Mouse (Mus musculus) intestine, embryonic 14.5 days (tissue): ENCODE data around the gene Cpne1. TPM values are rescaled to one million over a fixed set of nuclear protein-coding genes. Genes with fewer than 3 reads are reported as not detected.
A peak's percentile ranks its signal among the peaks of the same experiment; 100 is the strongest.

ENCODE experiments used
- ATAC-seq: fragments of 200-750 bp; cut with Nextera tagmentation; replicated peaks from 2 replicates; pipeline ENCODE4 v1.8.0; 2017; ENCODE audit warnings: low read depth, moderate number of reproducible peaks, moderate TSS enrichment, moderate library complexity; ENCODE audit not compliant: low FRiP score, low TSS enrichment
- DNase-seq: peaks from one replicate; pipeline ENCODE4 v3.0.0-alpha.2; 2018; ENCODE audit warnings: low spot score
- H3K27ac ChIP-seq: fragments of 300-500 bp; sonication (generic); 2 replicates; pipeline ENCODE4 v1.5.1; 2014; ENCODE audit warnings: low read depth, mild to moderate bottlenecking, control low read depth
- H3K27me3 ChIP-seq: fragments of 300-500 bp; sonication (generic); replicated peaks from 2 replicates; pipeline ENCODE4 v1.6.1; 2014; ENCODE audit warnings: low read length, control low read depth; ENCODE audit not compliant: control insufficient read depth, insufficient read depth
- H3K36me3 ChIP-seq: fragments of 300-500 bp; sonication (generic); 2 replicates; pipeline ENCODE4 v1.6.1; 2014; ENCODE audit warnings: low read length, control low read depth; ENCODE audit not compliant: control insufficient read depth, insufficient read depth
- H3K4me1 ChIP-seq: fragments of 300-500 bp; sonication (generic); replicated peaks from 2 replicates; pipeline ENCODE4 v1.6.1; 2014; ENCODE audit warnings: low read length, control low read depth, mixed read lengths; ENCODE audit not compliant: control insufficient read depth, insufficient read depth
- H3K4me2 ChIP-seq: fragments of 300-500 bp; sonication (generic); 2 replicates; pipeline ENCODE4 v1.6.1; 2014; ENCODE audit warnings: low read length
- H3K4me3 ChIP-seq: fragments of 300-500 bp; sonication (generic); 2 replicates; pipeline ENCODE4 v1.5.1; 2014; ENCODE audit warnings: low read depth, low read length, control low read depth, mixed read lengths
- H3K9ac ChIP-seq: fragments of 300-500 bp; sonication (generic); 2 replicates; pipeline ENCODE4 v1.6.1; 2014; ENCODE audit warnings: mild to moderate bottlenecking, low read length
- H3K9me3 ChIP-seq: fragments of 300-500 bp; sonication (generic); 2 replicates; pipeline ENCODE4 v1.6.1; 2016; ENCODE audit warnings: low read length, control low read depth; ENCODE audit not compliant: control insufficient read depth
- WGBS: fragments of 180-500 bp; shearing (Covaris S2); extraction: QIAGEN DNeasy Blood & Tissue Kit; methylation state at CpG from one replicate; pipeline ENCODE4 v1.1.7; 2014; 5-methylcytosine and 5-hydroxymethylcytosine counted together
- polyA plus RNA-seq: library from polyadenylated mRNA; unstranded; fragments of >200 nt; fragmentation: Nextera tagmentation; extraction: Ambion mirVana; gene quantifications from 2 replicates; pipeline ENCODE4 v1.2.1, GENCODE M21; 2014

Gene Cpne1
- polyA plus RNA-seq = 46.2 and 50.3 TPM in 2 replicates

DNA sequence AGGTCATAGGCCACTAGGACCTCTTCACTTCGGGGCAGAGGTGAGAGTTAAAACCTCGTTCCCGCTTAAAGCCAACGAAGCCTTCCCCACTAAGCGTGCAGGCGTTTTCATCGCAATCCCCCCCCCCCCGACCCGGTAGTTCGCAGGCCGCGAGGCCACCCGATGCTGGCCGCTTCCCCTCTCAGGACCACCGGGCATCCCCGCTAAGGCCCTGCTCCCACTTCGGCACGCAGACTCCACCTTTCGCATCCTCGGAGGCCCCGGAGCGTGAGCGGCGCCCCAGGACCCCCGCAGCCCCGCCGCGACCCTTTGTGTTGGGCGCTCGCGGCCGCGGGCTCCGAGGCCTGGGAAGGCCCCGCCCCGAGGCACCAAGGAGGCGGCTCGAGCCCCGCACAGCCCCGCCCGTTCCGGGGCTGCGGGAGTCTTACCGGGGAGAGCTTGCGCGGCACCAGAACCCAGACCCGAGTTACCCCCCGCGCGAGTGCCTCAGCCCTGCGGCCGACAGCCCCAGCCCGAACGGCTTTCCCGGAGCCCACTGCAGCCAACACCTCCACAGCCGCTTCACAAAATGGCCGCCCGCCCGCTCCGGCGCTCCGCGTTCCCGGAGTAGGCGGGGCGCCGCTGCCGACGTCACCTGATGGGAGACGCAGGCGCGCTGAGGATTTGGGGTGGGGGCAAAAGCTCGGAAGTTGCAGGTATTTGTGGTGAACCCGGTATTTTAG, at the start of gene Cpne1, which contains the start of gene Rbm12:
Cpne1 (minus strand) TSS at position 608 of the 722 bp plus-strand sequence.
Rbm12 (minus strand) TSS at position 621 of the 722 bp plus-strand sequence.
- H3K9me3 ChIP-seq = no peaks in the 10 kb centered on the region
- H3K9ac ChIP-seq = peak within 1 kb of the TSS; percentile 97
- ATAC-seq (peak; percentile 94), DNase-seq (peak; percentile 98)
- no peaks in the 10 kb centered on the region for H3K27me3 ChIP-seq
- H3K4me1 ChIP-seq = peaks cover 9% of the 10 kb centered on the region
- H3K4me2 ChIP-seq = peak within 1 kb of the TSS; percentile 83
- H3K36me3 ChIP-seq = peaks cover 5% of the 10 kb centered on the region
- H3K4me3 ChIP-seq = peak within 1 kb of the TSS; percentile 97
- peak within 1 kb of the TSS; percentile 92 for H3K27ac ChIP-seq
- WGBS = under 1% methylated on average over 62 of the region's 74 CpGs

DNA sequence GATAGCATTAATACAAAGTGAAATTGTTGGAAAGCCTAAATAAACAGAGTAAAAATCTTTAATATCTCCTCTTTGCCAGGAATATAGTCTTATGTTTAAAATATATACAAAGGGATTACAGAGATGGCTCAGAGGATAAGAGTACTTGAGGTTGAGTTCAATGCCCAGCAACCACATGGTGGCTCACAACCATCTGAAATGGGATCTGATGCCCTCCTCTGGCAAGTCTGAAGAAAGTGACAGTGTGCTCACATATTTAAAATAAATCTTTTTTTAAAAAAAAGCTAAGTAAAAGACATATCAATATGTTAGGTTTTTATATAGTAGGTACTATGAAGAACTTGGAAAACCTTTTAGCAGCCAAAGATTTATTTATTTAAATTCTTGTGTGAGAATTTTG, 39.8 kb upstream of the Cpne1 start:
- Histone ChIP-seq H3K4me2 (no peak overlapping the region), H3K9ac (no peak overlapping the region), H3K27me3 (no peaks in the 10 kb centered on the region), H3K9me3 (no peaks in the 10 kb centered on the region), H3K4me3 (no peak overlapping the region), H3K27ac (no peak overlapping the region), H3K4me1 (no peaks in the 10 kb centered on the region), H3K36me3 (peaks cover 91% of the 10 kb centered on the region)
- no peak for ATAC-seq
- no peak for DNase-seq

DNA sequence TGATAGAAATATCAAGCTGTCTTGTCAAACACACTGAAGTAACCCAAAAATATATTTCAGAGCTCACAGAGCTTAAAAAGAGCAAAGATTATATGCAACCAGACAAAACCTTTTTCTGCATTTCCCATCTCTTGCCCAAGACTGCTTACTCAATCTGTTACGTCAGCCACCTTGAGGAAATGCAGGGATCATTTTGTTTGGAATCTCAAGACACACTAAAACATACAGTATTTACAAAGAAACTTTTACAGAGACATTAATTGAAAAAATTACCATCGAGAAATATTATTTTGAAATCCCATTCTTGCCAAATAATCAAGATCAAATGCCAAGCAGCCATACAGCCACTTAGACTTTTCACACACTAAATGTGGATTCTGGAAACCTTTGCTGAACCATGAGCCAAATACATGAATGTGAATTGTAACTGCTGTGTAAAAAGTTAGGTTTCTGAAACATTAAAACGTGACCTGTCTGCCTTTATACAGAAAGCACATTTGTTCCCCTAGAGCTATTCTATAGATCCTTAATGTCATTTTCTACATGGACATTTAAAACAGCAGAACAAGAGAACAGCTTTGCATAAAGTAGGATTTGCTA, 35.7 kb upstream of the Cpne1 start:
- Histone ChIP-seq H3K4me3 (no peak overlapping the region), H3K9me3 (no peaks in the 10 kb centered on the region), H3K9ac (no peak overlapping the region), H3K4me2 (no peak overlapping the region), H3K36me3 (peaks cover 63% of the 10 kb centered on the region), H3K4me1 (peaks cover 5% of the 10 kb centered on the region; the same call in 1 of the 2 replicates), H3K27ac (no peak overlapping the region), H3K27me3 (no peaks in the 10 kb centered on the region)
- WGBS = 81% methylated on average over 3 of the region's 3 CpGs
- ATAC-seq (no peak), DNase-seq (no peak)

DNA sequence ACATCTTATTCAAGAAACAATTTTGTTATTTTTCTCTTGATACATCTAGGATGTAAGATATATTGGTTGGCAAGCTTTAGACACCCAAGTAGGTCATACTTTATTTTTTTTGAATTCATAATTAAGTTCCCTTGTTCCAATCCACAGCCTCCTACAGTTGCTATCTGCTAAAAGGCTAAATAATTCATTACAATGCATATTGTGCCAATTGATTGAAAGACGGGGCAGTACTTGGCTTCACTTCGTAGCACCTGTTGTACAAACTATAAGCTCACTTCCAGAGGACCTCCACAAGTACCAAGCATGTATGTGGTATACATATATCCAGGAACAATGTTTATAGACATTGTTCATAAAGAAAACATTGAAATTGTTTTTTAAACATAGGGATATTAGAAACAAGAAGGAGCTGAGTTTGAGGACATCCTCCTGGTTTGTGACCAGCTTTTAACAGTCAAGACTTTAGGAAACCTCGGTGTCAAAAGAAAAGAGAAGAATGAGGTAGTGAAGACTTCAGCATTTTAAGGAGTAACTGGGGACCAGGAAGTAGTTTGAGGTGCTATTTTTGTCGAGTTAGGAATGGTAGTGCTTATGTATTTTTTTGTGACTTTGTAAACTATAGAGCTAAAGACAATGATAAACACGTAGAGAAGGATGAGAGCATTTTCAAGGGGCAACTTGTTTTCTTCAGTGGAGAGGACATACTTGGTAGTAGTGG, 34.7 kb upstream of the Cpne1 start:
- no peak overlapping the region for H3K27ac ChIP-seq
- WGBS = 69% methylated on average over 5 of the region's 5 CpGs
- no peak overlapping the region for H3K9ac ChIP-seq
- H3K36me3 ChIP-seq = peaks cover 54% of the 10 kb centered on the region
- H3K9me3 ChIP-seq = no peaks in the 10 kb centered on the region
- no peak for ATAC-seq
- no peak overlapping the region for H3K4me3 ChIP-seq
- H3K4me1 ChIP-seq = peaks cover 5% of the 10 kb centered on the region; the same call in 1 of the 2 replicates
- H3K27me3 ChIP-seq = no peaks in the 10 kb centered on the region
- H3K4me2 ChIP-seq = no peak overlapping the region
- DNase-seq = no peak

DNA sequence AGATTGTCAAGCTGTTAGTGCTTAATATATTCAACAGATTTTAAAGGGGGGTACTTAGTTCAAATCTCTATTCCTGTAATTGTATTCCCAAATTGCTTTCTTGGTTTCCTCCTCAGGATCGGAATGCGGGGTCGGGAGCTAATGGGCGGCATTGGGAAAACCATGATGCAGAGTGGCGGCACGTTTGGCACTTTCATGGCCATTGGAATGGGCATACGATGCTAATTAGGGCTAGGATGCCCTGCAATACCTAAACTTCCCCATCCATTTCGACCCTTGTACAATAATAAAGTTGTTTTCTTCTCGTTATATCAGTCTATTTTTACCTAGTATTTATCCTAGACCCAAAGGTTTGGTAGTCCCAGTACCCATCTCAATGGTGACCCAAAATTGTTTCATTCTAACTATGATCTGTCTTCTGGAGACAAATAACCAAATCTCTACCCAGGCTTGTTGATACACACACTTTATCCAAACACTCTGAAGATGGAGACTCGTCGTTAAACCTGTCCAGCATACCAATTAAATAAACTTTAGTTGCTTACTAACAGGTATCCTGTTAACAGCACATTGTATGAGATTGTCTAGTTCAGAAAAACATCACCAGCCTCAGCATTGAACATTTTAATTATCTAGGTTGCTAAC, 33.8 kb upstream of the Cpne1 start:
- WGBS = 62% methylated on average over 11 of the region's 11 CpGs
- no peaks in the 10 kb centered on the region for H3K27me3 ChIP-seq
- H3K4me2 ChIP-seq = peak overlapping the region; percentile 81
- H3K27ac ChIP-seq = no peak overlapping the region
- ATAC-seq (no peak), DNase-seq (no peak)
- H3K36me3 ChIP-seq = peaks cover 46% of the 10 kb centered on the region
- H3K9me3 ChIP-seq = no peaks in the 10 kb centered on the region
- H3K9ac ChIP-seq = no peak overlapping the region; the same call in 1 of the 2 replicates
- H3K4me1 ChIP-seq = peaks cover 5% of the 10 kb centered on the region; the same call in 1 of the 2 replicates
- no peak overlapping the region for H3K4me3 ChIP-seq

DNA sequence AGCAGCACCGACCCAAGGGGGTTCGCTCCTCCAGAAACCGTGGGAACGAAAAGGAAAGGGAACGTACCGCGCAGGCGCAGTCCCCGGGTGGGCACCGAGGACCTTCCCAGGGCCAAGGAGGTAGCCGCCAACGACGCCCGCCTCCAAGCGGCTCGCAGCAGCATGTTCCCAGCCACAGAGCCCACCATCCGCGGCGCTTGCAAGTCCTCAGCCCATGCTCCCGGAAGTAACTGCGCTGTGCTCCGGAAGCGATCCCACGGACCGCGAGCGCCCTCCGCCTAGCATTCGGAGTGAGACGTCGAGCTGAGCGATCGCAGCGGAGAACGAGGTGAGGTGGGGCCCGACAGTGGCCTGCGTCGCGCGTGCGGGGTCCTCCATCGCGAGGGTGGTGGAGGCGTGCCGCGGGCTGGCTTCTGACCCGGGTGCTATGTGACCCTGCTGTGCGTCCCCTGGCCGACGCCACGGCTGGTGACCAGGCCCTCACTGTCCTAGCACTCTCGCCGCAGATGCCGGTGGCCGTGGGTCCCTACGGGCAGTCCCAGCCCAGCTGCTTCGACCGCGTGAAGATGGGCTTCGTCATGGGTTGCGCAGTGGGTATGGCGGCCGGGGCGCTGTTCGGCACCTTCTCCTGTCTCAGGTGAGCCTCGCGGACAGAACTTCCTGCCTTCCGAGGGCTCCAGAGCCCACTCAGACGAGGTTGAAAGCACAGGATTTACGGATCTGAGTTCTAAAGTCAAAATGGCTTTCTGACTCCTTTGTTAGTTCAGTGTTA, 32.4 kb upstream of the Cpne1 start, which contains the start of the genes Romo1 and Nfs1:
Romo1 (plus strand) TSS at position 87 of the 772 bp plus-strand sequence.
Nfs1 (minus strand) TSS at position 234 of the 772 bp plus-strand sequence.
- no peaks in the 10 kb centered on the region for H3K27me3 ChIP-seq
- peak within 1 kb of the TSS; percentile 86 for H3K9ac ChIP-seq
- H3K36me3 ChIP-seq = peaks cover 32% of the 10 kb centered on the region
- H3K4me3 ChIP-seq = peak within 1 kb of the TSS; percentile 83
- DNase-seq (peak; percentile 95), ATAC-seq (peak; percentile 95)
- H3K4me2 ChIP-seq = peak within 1 kb of the TSS; percentile 81
- H3K27ac ChIP-seq = peak within 1 kb of the TSS; percentile 88
- peaks cover 5% of the 10 kb centered on the region; the same call in 1 of the 2 replicates for H3K4me1 ChIP-seq
- H3K9me3 ChIP-seq = no peaks in the 10 kb centered on the region
- 0% methylated on average over 69 of the region's 70 CpGs for WGBS

DNA sequence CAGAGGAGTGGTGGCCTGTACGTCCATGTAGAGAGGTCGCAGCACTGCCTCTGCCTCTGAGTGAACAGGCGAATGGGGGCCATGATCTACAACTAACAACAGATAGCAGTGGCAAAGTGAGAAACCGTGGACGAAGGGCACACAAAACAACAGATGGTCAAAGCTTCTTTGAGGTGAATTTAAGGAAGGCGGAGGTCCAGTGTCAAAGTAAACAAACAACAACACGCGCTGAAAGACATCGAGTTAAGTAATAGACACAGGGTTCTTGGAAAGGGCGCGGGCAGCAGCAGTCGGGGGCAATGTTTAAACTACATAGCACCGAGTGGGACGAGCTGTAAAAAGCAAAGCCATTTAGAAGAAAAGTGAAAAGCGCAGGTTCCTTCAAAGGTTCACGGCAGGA, 31.6 kb upstream of the Cpne1 start:
- WGBS = 1% methylated on average over 16 of the region's 16 CpGs
- peak overlapping the region; percentile 86 for H3K9ac ChIP-seq
- no peaks in the 10 kb centered on the region for H3K9me3 ChIP-seq
- peaks cover 5% of the 10 kb centered on the region; the same call in 1 of the 2 replicates for H3K4me1 ChIP-seq
- DNase-seq = no peak
- no peaks in the 10 kb centered on the region for H3K27me3 ChIP-seq
- peak overlapping the region; percentile 88 for H3K27ac ChIP-seq
- peaks cover 24% of the 10 kb centered on the region for H3K36me3 ChIP-seq
- ATAC-seq = no peak
- H3K4me2 ChIP-seq = peak overlapping the region; percentile 81
- peak overlapping the region; percentile 83 for H3K4me3 ChIP-seq
